Mouse (Mus musculus) naive thymus-derived CD4-positive, alpha-beta T cell, adult 2 months (primary cell): ENCODE measurements around the gene Cspg4.
A peak's percentile ranks its signal among the peaks of the same experiment; 100 is the strongest.

ENCODE experiments used
- DNase-seq: peaks from one replicate; pipeline ENCODE4 v3.0.0-alpha.2; 2011; ENCODE audit warnings: low read depth

Cspg4 gene

GRCm38 (mm10) chr9:56864832-56865231, at the start of gene Cspg4:
Gene Cspg4, plus strand, starts transcription at chr9:56865033.
- no peak for DNase-seq

- DNase-seq, result no peak
These were observed 39.9 kb upstream of the Cspg4 start for GRCm38 (mm10) chr9:56824900-56825299.

GRCm38 (mm10) chr9:56825476-56826213, 39.2 kb upstream of the Cspg4 start:
- DNase-seq, result no peak

- no peak for DNase-seq
These were observed 36.7 kb upstream of the Cspg4 start for GRCm38 (mm10) chr9:56828146-56828545.

GRCm38 (mm10) chr9:56828841-56829240, 36.0 kb upstream of the Cspg4 start:
- no peak for DNase-seq

- DNase-seq, result no peak
These were observed 34.7 kb upstream of the Cspg4 start for GRCm38 (mm10) chr9:56830162-56830561.

- no peak for DNase-seq
These were observed 32.9 kb upstream of the Cspg4 start for GRCm38 (mm10) chr9:56831904-56832303.

GRCm38 (mm10) chr9:56832900-56833299, 31.9 kb upstream of the Cspg4 start:
- no peak for DNase-seq

- no peak for DNase-seq
These were observed 29.7 kb upstream of the Cspg4 start for GRCm38 (mm10) chr9:56835152-56835551.

GRCm38 (mm10) chr9:56840721-56841120, 24.1 kb upstream of the Cspg4 start:
- no peak for DNase-seq

GRCm38 (mm10) chr9:56841864-56842263, 23.0 kb upstream of the Cspg4 start:
- DNase-seq, result no peak

- no peak for DNase-seq
These were observed 22.5 kb upstream of the Cspg4 start for GRCm38 (mm10) chr9:56842303-56842719.

GRCm38 (mm10) chr9:56843679-56844188, 21.1 kb upstream of the Cspg4 start:
- DNase-seq, result peak; percentile 39

GRCm38 (mm10) chr9:56844644-56845043, 20.2 kb upstream of the Cspg4 start:
- no peak for DNase-seq

- DNase-seq, result peak; percentile 48
These were observed 17.3 kb upstream of the Cspg4 start for GRCm38 (mm10) chr9:56847523-56847922.

- DNase-seq, result no peak
These were observed 14.5 kb upstream of the Cspg4 start for GRCm38 (mm10) chr9:56850128-56850904.

- no peak for DNase-seq
These were observed 14.0 kb upstream of the Cspg4 start for GRCm38 (mm10) chr9:56850905-56851252.

- DNase-seq, result no peak
These were observed 13.1 kb upstream of the Cspg4 start for GRCm38 (mm10) chr9:56851778-56852177.

- no peak for DNase-seq
These were observed 7.4 kb upstream of the Cspg4 start for GRCm38 (mm10) chr9:56857463-56857862.

GRCm38 (mm10) chr9:56860035-56860434, 4.8 kb upstream of the Cspg4 start:
- DNase-seq, result no peak

GRCm38 (mm10) chr9:56860486-56861269, 4.2 kb upstream of the Cspg4 start:
- no peak for DNase-seq

- no peak for DNase-seq
These were observed 2.0 kb upstream of the Cspg4 start for GRCm38 (mm10) chr9:56862863-56863262.
